Mouse (Mus musculus) CD4-positive, CD25-positive, alpha-beta regulatory T cell, adult 2 months (primary cell): Measurements from ENCODE around the gene Itpkc.
A peak's percentile ranks its signal among the peaks of the same experiment; 100 is the strongest.

Experiments
- DNase-seq: peaks from one replicate; pipeline ENCODE4 v3.0.0-alpha.2; 2012; ENCODE audit warnings: low read depth, low spot score

Itpkc gene

GRCm38 (mm10) chr7:27165007-27165655 is 63.3 kb downstream of the Itpkc start:
- DNase-seq: peak; percentile 25

DNA sequence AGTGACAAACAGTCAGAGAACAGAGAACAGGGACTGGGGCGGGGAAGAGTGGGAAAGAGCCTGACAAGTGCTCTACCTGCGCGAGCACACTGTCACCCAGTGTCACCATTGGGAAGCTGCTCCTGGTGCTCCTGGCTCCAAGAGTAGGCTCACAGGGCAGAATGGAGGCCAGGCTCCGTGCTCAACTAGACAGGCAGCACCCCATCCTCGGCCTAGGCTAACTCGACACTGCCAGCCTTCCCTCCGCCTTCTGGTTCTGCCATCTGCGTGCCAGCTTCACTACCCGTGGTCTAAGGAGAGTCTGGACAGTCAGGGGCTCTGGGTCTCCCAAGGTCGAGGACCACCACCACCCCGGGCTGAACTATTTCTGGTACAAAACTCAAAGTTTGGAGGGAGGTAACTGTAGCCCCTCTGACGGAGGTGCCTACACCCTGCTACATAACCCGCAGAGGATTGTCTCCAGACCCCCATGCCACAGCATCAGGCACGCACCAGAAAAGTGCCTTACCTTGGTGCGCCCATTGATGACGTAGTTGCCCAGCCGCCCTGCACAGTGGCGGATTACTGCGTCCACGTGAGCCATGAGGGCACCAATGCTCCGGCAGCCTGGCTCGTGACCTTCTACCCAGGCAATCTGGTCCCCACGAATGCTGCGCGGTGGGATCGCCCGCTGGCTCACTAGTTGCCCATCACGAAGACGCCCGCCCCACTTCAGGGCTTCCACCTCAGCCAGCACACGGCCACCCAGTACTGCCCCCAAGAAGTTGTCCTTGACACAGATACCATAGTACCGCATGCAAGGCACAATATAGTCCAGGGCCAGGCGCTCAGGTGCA is 64.1 kb downstream of the Itpkc start:
- DNase-seq: no peak

- no peak for DNase-seq
Measured at GRCm38 (mm10) chr7:27163450-27163805, 65.0 kb downstream of the Itpkc start.

- no peak for DNase-seq
Measured at GRCm38 (mm10) chr7:27162780-27163449, 65.5 kb downstream of the Itpkc start.

GRCm38 (mm10) chr7:27161744-27162143 is 66.7 kb downstream of the Itpkc start:
- no peak for DNase-seq

GRCm38 (mm10) chr7:27160921-27161320 is 67.5 kb downstream of the Itpkc start:
- DNase-seq: no peak

DNA sequence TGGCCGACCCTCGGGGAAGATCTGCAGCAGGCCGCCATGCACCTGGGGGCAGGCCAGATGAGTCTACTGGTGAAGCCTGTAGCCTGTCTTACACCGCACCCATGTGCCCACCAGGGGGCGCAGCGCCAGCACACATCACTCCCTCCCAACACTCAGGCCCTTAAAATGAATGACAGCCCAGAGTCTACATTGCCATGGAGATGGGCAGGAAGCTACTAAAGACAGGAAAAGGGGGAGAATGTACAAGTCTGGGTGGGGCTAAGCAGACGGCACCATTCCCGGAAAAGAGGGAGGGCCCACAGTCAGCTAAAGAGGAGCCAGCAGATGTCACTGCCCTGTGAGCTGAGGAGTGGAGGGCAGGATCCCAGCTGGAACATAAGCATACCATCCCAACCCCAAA is 68.6 kb downstream of the Itpkc start:
- DNase-seq: peak; percentile 94

GRCm38 (mm10) chr7:27159256-27159655 is 69.2 kb downstream of the Itpkc start:
- no peak for DNase-seq

- no peak for DNase-seq
Measured at GRCm38 (mm10) chr7:27158171-27158570, 70.3 kb downstream of the Itpkc start.
